Mouse (Mus musculus) embryonic facial prominence, embryonic 11.5 days (tissue): ENCODE measurements around the gene Tmem243. TPM values are rescaled to one million over a fixed set of nuclear protein-coding genes. Genes with fewer than 3 reads are reported as not detected.
"Not testable (repeated sequence)": the region's sequence is repeated elsewhere in the genome, so short reads cannot be mapped to it uniquely, and the experiment has no call there.

ENCODE experiments used
- ATAC-seq: fragments of 200-750 bp; cut with Nextera tagmentation; replicated peaks from 2 replicates; pipeline ENCODE4 v1.8.0; 2017; ENCODE audit warnings: low read depth; ENCODE audit not compliant: insufficient number of reproducible peaks, low FRiP score, low TSS enrichment
- DNase-seq: peaks from one replicate; pipeline ENCODE4 v3.0.0-alpha.2; 2015; ENCODE audit warnings: low spot score
- H3K27ac ChIP-seq: fragments of 300-500 bp; sonication (generic); replicated peaks from 2 replicates; pipeline ENCODE4 v1.5.1; 2014; ENCODE audit warnings: mild to moderate bottlenecking, low read depth, low read length, control low read depth
- H3K27me3 ChIP-seq: fragments of 300-500 bp; sonication (generic); 2 replicates; pipeline ENCODE4 v1.6.1; 2014; ENCODE audit warnings: mild to moderate bottlenecking, low read length, moderate library complexity, mixed read lengths; ENCODE audit not compliant: control insufficient read depth, insufficient read depth
- H3K36me3 ChIP-seq: fragments of 300-500 bp; sonication (generic); replicated peaks from 2 replicates; pipeline ENCODE4 v1.6.1; 2014; ENCODE audit warnings: low read depth, mild to moderate bottlenecking, low read length, moderate library complexity, mixed read lengths; ENCODE audit not compliant: control insufficient read depth, insufficient read depth
- H3K4me1 ChIP-seq: fragments of 300-500 bp; sonication (generic); 2 replicates; pipeline ENCODE4 v1.6.1; 2014; ENCODE audit warnings: low read length, mixed read lengths; ENCODE audit not compliant: control insufficient read depth, insufficient read depth
- H3K4me2 ChIP-seq: fragments of 300-500 bp; sonication (generic); 2 replicates; pipeline ENCODE4 v1.6.1; 2014; ENCODE audit warnings: low read depth, mild to moderate bottlenecking, control low read depth, low read length, moderate library complexity
- H3K4me3 ChIP-seq: fragments of 300-500 bp; sonication (generic); 2 replicates; pipeline ENCODE4 v1.5.1; 2014; ENCODE audit warnings: low read depth, low read length, control low read depth
- H3K9ac ChIP-seq: fragments of 300-500 bp; sonication (generic); replicated peaks from 2 replicates; pipeline ENCODE4 v1.6.1; 2014; ENCODE audit warnings: mild to moderate bottlenecking, control low read depth, low read length
- H3K9me3 ChIP-seq: fragments of 300-500 bp; sonication (generic); replicated peaks from 2 replicates; pipeline ENCODE4 v1.6.1; 2016; ENCODE audit warnings: mild to moderate bottlenecking, low read length, inconsistent platforms, mixed read lengths; ENCODE audit not compliant: control insufficient read depth
- WGBS: fragments of 180-500 bp; shearing (Covaris S2); extraction: QIAGEN DNeasy Blood & Tissue Kit; methylation state at CpG from one replicate; pipeline ENCODE4 v1.1.7; 2014; 5-methylcytosine and 5-hydroxymethylcytosine counted together
- polyA plus RNA-seq: library from polyadenylated mRNA; unstranded; fragments of >200 nt; fragmentation: Nextera tagmentation; extraction: Ambion mirVana; gene quantifications from 2 replicates; pipeline ENCODE4 v1.2.1, GENCODE M21; 2014

The Tmem243 gene
- polyA plus RNA-seq, 1 experiment from 2014 or later = 17.1 TPM

GRCm38 (mm10) chr5:9165151-9165550 lies 64.7 kb downstream of the Tmem243 start:
- not testable (repeated sequence) for H3K4me1 ChIP-seq, H3K4me3 ChIP-seq, H3K9ac ChIP-seq, H3K4me2 ChIP-seq, H3K27me3 ChIP-seq, H3K27ac ChIP-seq, ATAC-seq, H3K9me3 ChIP-seq, DNase-seq, H3K36me3 ChIP-seq
- WGBS = 89% methylated on average over 10 of the region's 10 CpGs

- Histone ChIP-seq H3K9ac (no peak overlapping the region), H3K9me3 (no peaks in the 10 kb centered on the region), H3K4me1 (no peaks in the 10 kb centered on the region), H3K36me3 (no peaks in the 10 kb centered on the region), H3K27me3 (no peaks in the 10 kb centered on the region), H3K4me3 (no peak overlapping the region), H3K27ac (no peak overlapping the region), H3K4me2 (no peak overlapping the region)
- ATAC-seq = no peak
- 81% methylated on average over 8 of the region's 8 CpGs for WGBS
- DNase-seq = no peak
Measured at GRCm38 (mm10) chr5:9166366-9166765, 65.9 kb downstream of the Tmem243 start.

GRCm38 (mm10) chr5:9169328-9170005 lies 69.0 kb downstream of the Tmem243 start:
- H3K4me3 ChIP-seq, H3K4me1 ChIP-seq, H3K27ac ChIP-seq, ATAC-seq, H3K36me3 ChIP-seq, H3K9me3 ChIP-seq, H3K9ac ChIP-seq, H3K4me2 ChIP-seq, H3K27me3 ChIP-seq: not testable (repeated sequence)
- DNase-seq = peak; percentile 17
- 82% methylated on average over 4 of the region's 5 CpGs for WGBS

GRCm38 (mm10) chr5:9173295-9173694 lies 72.8 kb downstream of the Tmem243 start:
- ATAC-seq (no peak), DNase-seq (no peak)
- Histone ChIP-seq H3K27me3 (no peaks in the 10 kb centered on the region), H3K9ac (no peak overlapping the region), H3K9me3 (no peaks in the 10 kb centered on the region), H3K4me1 (no peaks in the 10 kb centered on the region), H3K36me3 (no peaks in the 10 kb centered on the region), H3K4me2 (no peak overlapping the region), H3K27ac (no peak overlapping the region), H3K4me3 (no peak overlapping the region)
- WGBS = 67% methylated on average over 2 of the region's 2 CpGs

- Histone ChIP-seq H3K4me2 (no peak overlapping the region), H3K27me3 (no peaks in the 10 kb centered on the region), H3K9ac (no peak overlapping the region), H3K27ac (no peak overlapping the region), H3K9me3 (no peaks in the 10 kb centered on the region), H3K36me3 (no peaks in the 10 kb centered on the region), H3K4me3 (no peak overlapping the region), H3K4me1 (no peaks in the 10 kb centered on the region)
- DNase-seq = no peak
- no peak for ATAC-seq
- WGBS = 80% methylated on average over 1 of the region's 1 CpGs
Measured at GRCm38 (mm10) chr5:9186467-9186866, 86.0 kb downstream of the Tmem243 start.

Other genes starting within 250 kb of the Tmem243 start
- gene Abcb4, start 207.0 kb upstream of the Tmem243 start, polyA plus RNA-seq = 0.38 and 0.54 TPM in 2 replicates
- 50.1 and 51.8 TPM in 2 replicates for gene Crot, start 103.3 kb upstream of the Tmem243 start, polyA plus RNA-seq
- 67.1 and 67.4 TPM in 2 replicates for gene Dmtf1, start 61.1 kb downstream of the Tmem243 start, polyA plus RNA-seq
- 4.3 and 4.8 TPM in 2 replicates for gene 9330182L06Rik, start 165.4 kb downstream of the Tmem243 start, polyA plus RNA-seq